ENCODE assay signal across 30 mouse cellular contexts in genomic region chr5:147573555-147573954, GRCm38 (mm10).
"Had no signal": no experiment of that assay in that cellular context is flagged by ENCODE, and none has a peak within 500 bp of the region (broad histone marks: within the 10 kb centered on the region; RNA-seq: fewer than 3 reads in every experiment).

No protein-coding gene starts in this region.

- H3K4me1 ChIP-seq: limb, embryonic 12.5 days; limb, embryonic 13.5 days; limb, embryonic 15.5 days; liver, embryonic 12.5 days; liver, embryonic 15.5 days; lung, embryonic 15.5 days; midbrain, embryonic 10.5 days; midbrain, embryonic 12.5 days; midbrain, embryonic 13.5 days; midbrain, embryonic 15.5 days had no signal

- H3K4me2 ChIP-seq: limb, embryonic 12.5 days; limb, embryonic 13.5 days; limb, embryonic 15.5 days; liver, embryonic 11.5 days; liver, embryonic 12.5 days; liver, embryonic 13.5 days; liver, embryonic 15.5 days; lung, embryonic 14.5 days; lung, embryonic 15.5 days; midbrain, embryonic 11.5 days; midbrain, embryonic 12.5 days; midbrain, embryonic 13.5 days; midbrain, embryonic 15.5 days had no signal

- ATAC-seq: lung, postnatal 0 days; midbrain, embryonic 13.5 days; midbrain, embryonic 15.5 days; midbrain, embryonic 16.5 days had no signal

- H3K36me3 ChIP-seq: limb, embryonic 10.5 days; limb, embryonic 12.5 days; limb, embryonic 13.5 days; limb, embryonic 15.5 days; liver, embryonic 12.5 days; liver, embryonic 13.5 days; liver, embryonic 15.5 days; lung, embryonic 15.5 days; midbrain, embryonic 10.5 days; midbrain, embryonic 12.5 days; midbrain, embryonic 13.5 days; midbrain, embryonic 15.5 days had no signal

- H3K27ac ChIP-seq: limb, embryonic 10.5 days; limb, embryonic 12.5 days; limb, embryonic 13.5 days; limb, embryonic 15.5 days; liver, embryonic 12.5 days; liver, embryonic 13.5 days; liver, embryonic 14.5 days; liver, embryonic 15.5 days; lung, embryonic 15.5 days; macrophage; midbrain, embryonic 10.5 days; midbrain, embryonic 12.5 days; midbrain, embryonic 13.5 days; midbrain, embryonic 15.5 days had no signal

- H3K9ac ChIP-seq: limb, embryonic 12.5 days; limb, embryonic 13.5 days; limb, embryonic 15.5 days; liver, embryonic 12.5 days; liver, embryonic 13.5 days; liver, embryonic 14.5 days; liver, embryonic 15.5 days; liver, postnatal 0 days; lung, embryonic 14.5 days; lung, embryonic 15.5 days; midbrain, embryonic 12.5 days; midbrain, embryonic 13.5 days; midbrain, embryonic 15.5 days had no signal

- H3K9me3 ChIP-seq: limb, embryonic 10.5 days; limb, embryonic 12.5 days; limb, embryonic 13.5 days; limb, embryonic 15.5 days; liver, embryonic 12.5 days; liver, embryonic 13.5 days; liver, embryonic 15.5 days; lung, embryonic 15.5 days; midbrain, embryonic 10.5 days; midbrain, embryonic 12.5 days; midbrain, embryonic 13.5 days; midbrain, embryonic 15.5 days had no signal

- H3K4me3 ChIP-seq: limb, embryonic 10.5 days; limb, embryonic 12.5 days; limb, embryonic 13.5 days; limb, embryonic 15.5 days; liver, embryonic 12.5 days; liver, embryonic 13.5 days; liver, embryonic 15.5 days; lung, embryonic 15.5 days; midbrain, embryonic 10.5 days; midbrain, embryonic 12.5 days; midbrain, embryonic 13.5 days; midbrain, embryonic 15.5 days; myocyte had no signal

- H3K27me3 ChIP-seq: limb, embryonic 15.5 days; liver, embryonic 13.5 days; liver, embryonic 15.5 days; lung, embryonic 15.5 days; midbrain, embryonic 12.5 days; midbrain, embryonic 13.5 days; midbrain, embryonic 15.5 days had no signal

- DNase-seq: left cerebral cortex, postnatal 4 days; liver; liver, embryonic 13.5 days; liver, postnatal 0 days; lung, adult 18-20 months; lung, adult 2 months; lung, embryonic 14.5 days; lung, postnatal 10 days; lung, postnatal 14 days; lung, postnatal 36 days; lung, postnatal 4 days; midbrain, embryonic 14.5 days had no signal
